Mouse (Mus musculus) gastrocnemius, adult 8-10 months (tissue): ENCODE results near the gene Plppr3. TPM values are rescaled to one million over a fixed set of nuclear protein-coding genes. Genes with fewer than 3 reads are reported as not detected.

Source experiments
- DNase-seq, 2 experiments: peaks; one replicate each; pipeline ENCODE4 v3.0.0; 2022; ENCODE audit warnings: low spot score in 2 of 2
- total RNA-seq, 4 experiments: library from RNA; stranded (reverse); gene quantifications; 2 replicates each; pipeline ENCODE4 v1.2.4; 2022

The Plppr3 gene
- total RNA-seq, 4 experiments from 2014 or later = 0.40 TPM; not detected in 3

DNA sequence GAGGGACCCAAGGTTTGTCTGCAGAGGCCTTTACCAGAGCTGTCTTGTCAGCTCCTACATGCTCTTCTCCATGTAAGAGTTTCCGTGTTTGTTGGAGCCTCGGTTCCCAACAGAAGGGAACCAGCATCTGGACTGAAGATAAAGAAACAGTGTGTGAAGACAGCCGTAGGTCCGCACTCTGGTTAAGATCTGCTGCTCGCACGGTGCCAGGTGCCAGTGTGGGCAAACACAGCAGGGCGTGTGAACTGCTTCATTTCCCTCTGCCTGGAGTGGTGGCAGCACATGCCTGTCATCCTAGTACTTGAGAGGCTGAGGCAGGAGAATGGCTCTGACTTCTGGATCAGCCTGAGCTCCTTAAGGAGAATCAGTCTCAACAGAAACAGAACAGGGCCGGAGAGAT, 2.6 kb downstream of the Plppr3 start:
- no peak for DNase-seq

DNA sequence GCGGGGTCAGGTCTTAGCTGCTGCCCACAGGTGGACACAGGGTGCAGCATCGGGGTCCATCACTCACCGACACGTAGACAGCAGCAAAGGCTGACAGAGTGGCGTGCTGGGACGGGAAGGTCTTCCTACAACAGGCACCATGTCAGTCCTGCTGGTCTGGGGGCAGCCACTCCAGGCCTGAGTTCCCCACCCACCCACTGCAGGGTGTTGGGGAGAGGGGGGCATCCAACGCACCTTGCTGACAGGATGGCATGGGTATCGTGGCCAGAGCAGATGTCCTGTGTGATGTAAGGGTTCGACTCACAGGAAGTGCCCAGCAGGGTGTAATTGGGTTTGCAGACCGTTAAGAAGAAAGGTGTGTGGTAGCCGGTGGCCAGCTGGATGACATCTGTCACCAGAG, 7.8 kb downstream of the Plppr3 start:
- no peak for DNase-seq

DNA sequence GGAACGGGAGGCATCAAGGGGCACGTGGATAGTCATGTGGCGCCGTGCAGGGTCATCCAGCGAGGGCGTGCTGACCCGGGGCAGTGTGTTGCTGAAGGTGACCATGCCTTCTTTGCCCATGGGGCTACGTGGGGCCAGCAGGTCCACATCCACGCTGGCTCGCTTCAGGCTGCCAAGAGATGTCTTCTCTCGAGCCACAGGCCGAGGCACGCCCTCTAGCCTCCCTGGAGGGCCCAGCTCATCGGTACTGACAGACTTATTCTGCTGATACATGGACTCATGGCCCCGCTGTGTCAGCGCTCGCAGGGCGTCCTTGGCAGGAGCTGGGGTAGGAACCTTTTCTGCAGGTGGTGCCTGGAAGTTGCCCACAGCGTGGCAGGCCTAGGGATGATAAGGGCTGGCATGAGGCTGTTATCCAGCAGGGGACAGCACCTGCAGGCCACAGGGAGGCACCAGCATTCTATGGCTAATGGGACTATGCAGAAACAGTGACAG, 8.6 kb downstream of the Plppr3 start:
- no peak for DNase-seq

DNA sequence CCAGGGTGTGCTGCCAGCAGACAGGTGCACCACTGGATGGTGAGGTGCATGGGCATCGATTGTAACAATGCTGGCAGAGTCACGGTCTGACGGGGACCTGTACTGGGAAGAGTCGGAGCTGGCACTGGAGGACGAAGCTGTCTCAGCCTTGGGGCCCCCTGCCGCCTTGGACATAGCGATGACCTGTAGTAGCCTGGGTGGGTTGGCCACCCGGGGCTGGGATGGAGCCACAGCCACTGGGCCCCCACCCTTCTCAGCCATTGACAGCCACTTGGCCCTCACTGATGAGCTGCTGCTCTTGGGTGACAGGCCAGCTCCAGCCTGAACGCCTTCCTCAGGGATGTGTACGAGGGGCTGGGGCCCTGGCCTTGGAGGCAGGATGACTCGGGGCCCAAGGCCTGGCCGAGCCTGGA, 9.2 kb downstream of the Plppr3 start:
- no peak for DNase-seq

DNA sequence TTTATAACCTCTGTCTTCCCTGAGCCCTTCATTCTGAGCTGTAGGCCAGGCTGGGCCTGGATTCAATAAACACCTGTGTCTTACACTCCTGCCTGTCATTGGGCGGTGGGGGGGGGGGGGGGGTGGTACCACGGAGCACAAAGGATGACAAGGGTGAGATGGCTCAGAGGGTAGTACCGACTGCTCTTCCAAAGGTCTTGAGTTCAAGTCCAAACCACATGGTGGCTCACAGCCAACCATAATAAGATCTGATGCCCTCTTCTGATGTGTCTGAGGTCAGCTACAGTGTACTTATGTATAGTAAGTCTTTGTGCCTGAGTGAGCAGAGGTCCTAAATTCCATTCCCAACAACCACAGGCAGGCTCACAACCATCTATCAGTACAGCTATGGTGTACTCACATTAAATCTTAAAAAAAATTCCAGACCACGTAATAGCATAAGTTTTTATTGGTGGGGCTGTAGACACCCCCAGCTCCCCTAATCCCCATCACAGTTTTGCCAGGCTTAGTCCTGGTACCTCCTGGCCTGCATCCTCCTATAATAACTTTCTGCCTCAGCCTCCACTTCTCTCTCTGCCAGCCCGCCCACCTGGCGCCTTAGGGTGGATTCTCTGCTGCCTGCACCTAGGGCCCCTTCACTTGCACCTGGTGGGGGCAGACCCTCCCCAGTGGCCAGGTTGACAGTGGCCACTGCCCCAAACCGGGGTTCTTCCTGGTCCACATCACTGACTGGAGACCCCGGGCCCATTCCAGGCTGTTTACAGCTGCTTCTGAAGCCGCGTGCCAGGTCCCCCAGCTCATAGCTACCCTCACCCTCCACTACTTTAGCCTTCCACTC, 9.9 kb downstream of the Plppr3 start:
- no peak for DNase-seq

DNA sequence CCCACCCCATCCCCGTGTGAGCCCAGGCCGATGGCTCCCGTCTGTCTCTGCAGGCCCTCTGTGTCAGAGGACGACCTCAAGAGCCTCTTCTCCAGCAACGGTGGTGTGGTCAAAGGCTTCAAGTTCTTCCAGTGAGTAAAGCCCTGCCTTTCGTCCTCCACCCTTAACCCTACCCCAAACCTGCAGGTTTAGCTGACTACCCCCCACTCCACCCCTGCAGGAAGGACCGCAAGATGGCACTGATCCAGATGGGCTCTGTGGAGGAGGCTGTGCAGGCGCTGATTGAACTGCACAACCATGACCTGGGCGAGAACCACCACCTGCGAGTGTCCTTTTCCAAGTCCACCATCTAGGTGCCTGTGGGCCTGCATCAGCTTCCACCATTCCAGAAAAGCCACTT, 11.5 kb downstream of the Plppr3 start:
- DNase-seq = no peak

DNA sequence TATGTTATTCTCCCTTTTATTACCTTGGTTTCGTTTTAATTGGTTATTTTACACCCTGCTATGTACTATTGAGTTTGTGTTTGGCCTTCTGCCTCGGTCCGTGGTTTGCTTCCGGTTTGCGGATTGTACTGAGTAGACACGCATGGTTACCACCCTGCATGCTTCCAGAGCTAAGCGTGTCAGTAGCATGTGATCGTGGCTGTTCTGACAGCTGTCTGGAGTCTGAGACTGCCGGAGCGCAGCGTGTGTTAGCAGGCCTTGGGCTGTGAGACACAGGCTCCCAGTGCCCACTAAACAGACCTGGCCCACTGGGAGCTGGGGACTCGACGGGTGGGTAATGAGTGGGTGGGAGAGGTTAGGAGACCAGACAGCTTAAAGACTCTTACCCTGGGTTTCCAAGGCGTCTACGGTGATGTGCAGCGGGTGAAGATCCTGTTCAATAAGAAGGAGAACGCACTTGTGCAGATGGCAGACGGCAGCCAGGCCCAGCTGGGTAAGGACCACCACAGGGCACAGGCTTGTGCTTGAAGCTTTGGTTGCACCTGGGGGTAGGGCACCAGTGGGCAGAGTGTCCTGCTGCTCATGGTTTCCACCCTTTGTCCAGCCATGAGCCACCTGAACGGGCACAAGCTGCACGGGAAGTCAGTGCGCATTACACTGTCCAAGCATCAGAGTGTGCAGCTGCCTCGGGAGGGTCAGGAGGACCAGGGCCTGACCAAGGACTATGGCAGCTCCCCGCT, 12.2 kb downstream of the Plppr3 start:
- DNase-seq = no peak

DNA sequence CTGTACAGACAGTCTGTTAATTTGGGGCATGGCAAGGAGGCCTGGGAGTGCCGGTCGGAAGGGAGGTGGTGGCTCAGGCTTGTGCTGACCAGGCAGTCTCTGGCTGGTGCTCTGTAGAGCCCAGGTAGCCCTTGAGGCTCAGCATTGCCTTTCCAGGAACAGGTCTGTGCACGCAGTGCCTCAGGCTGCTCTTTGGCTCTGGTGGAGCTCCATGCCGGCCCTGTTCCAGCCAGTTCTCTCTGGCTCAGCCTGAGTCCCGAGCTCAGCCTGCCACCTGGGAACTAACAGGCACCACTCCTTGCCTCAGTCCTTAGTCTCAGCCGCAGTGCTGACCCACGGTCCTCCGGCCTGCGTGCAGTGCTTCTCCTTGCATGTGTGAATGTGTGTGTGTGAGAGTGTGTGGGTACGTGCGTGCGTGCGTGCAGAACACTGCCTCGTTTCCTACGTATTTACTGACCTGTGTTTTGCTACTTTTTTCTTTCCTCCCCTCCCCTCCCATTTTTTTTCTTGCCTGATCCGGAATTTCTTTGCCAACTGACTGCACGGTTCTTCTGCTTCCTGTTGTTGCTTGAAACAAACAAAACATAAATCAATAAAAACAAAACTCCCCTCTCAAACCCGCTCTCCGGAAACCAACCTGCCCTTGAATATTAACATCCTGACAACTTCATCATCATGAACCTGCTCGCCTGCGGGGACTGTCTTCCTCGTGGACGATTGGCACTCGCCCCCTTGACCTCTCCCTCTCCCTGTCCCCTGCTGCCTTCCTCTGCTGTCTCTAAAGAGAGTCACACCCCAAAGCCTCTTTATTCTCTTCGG, 13.0 kb downstream of the Plppr3 start:
- no peak for DNase-seq

DNA sequence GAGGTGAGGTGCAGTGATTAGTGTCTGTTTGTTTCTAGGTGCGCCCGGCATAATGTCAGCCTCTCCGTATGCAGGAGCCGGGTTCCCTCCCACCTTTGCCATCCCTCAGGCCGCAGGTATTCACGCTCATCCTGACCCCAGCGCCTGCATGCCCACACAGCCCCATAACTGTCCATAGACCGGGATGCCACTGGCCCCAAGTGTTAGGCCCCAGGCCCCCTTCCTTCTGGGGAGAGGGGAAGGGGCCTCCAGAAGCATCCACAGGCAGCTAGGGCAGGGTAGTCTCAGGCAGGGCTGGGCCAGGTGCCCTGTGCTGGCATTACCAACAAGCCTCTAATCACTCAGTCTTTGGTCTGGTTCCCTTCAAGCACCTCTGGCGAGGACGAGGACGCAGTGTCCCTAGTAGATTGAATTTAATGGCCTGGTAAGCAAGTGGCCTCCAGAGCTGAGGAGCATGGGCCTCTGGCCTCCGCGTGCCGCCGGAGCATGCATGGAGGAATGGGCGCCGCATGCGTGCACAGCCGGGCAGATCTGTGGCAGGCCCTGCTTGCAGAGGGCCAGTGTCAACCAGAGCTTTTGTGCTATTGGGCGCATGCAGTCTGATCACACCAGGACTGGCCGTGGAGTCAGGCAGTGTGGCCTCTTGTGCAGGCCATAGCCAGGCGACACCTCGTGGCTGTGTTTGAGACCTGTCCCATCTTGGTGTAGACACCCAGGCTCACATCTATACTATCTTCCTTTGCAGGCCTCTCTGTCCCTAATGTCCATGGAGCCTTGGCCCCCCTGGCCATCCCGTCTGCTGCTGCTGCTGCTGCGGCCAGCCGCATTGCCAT, 14.1 kb downstream of the Plppr3 start:
- DNase-seq = no peak

DNA sequence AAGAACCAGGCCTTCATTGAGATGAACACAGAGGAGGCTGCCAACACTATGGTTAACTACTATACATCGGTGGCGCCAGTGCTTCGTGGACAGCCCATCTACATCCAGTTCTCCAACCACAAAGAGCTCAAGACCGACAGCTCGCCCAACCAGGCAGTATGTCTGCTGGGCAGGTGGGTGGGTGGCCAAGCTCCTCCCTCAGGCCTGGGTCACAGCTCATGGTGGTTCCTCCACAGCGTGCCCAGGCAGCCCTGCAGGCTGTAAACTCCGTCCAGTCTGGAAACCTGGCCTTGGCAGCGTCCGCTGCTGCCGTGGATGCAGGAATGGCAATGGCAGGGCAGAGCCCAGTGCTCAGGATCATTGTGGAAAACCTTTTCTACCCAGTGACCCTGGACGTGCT, 15.3 kb downstream of the Plppr3 start:
- DNase-seq = no peak

DNA sequence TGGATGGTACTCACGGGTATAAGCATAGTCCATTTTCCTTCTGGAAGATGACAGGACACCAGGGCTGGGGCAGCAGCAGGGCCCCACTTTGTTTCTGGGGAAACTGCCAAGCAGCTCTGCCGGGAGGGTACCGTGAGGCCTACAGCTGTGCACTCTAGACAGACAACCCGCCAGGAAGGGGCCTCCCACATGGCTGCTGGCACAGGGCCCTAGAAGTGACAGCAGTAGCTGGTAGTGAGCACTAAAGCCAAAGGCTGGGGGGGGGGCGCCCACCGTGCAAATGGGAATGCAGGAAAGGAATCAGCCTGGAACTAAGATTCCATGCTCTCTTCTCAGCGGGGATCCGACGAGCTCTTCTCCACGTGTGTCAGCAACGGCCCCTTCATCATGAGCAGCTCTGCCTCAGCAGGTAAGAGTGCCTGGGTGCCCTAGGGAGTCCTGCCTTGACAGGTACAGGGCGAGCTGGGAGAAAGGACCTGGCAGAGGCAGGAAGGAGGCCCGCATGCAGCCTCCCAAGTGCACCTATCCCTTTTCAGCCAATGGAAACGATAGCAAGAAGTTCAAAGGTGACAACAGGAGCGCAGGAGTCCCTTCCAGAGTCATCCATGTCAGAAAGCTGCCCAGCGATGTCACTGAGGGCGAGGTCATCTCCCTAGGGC, 15.9 kb downstream of the Plppr3 start:
- DNase-seq = no peak

DNA sequence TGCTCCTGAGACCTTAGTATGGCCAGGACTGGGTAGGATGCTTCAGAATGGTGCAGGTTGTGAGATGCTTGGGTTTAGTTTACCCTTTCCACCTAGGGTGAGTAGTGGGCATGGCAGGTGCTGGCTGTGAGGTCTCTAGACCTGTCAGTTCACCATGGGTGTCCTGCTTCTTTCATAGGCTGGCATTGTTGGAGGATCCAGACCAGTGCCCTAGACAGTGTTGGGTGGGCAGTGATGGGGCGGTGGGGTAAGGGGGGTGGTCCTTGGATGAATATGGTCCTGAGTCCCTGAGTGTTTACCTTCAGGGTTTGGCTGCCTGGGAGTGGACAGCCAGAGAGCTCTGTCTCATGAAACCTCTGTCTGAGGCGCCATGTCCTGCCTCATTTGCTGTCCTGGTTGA, 16.5 kb downstream of the Plppr3 start:
- no peak for DNase-seq

DNA sequence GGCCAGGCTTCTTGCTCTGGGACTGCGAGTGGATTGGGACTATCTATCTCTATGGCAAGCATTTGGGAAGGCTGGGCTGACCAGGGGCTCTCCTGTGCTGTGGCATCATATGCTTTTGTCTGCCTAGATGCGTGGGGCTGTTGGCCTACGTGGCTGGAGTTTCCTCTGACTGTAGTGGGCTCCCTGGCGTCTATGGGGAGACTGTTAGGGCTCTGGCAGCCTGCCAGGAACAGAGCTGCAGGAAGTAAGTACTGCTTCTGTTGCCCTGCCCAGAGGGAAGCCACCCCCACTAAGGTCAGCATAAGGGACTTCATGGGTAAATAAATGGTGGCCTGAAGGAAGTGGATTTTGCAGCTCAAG, 17.0 kb downstream of the Plppr3 start:
- DNase-seq = peak in 1 of 2 experiments; percentile 58

DNA sequence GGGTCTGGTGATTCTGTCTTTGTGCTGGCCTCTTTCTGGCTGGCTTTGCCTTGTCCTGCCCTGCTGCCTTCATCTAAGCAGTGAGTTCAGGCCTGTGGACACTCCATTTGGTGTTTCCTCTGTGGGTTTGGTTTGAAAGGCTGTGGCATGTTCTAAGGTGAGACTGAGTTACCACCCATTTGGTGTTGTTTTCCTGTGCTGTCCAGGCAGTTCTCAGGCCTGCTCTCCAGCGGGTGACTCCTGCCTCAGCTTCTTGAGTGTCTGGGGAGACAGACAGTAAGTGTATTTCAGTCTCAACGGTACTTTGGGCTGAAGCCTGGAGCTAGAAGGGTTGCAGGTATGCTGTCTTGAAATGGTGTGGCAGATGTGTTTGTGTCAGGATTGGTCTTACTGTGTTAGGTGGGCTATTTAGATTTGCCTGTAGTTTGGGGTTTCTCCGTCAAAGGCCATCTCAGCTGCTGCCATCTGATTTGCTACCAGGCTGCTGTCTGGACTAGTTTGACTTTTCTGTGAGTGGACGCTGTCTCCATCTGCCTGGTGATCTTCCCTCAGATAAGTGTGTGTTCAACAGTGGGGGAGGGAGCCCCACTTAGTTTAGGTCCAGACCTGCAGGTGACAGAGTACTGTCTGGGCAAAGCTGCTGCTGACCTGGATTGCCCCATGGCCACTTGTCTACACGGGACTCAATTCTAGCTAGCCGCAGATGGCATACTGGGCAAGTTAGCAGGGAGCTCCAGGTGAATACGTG, 17.6 kb downstream of the Plppr3 start:
- no peak for DNase-seq

DNA sequence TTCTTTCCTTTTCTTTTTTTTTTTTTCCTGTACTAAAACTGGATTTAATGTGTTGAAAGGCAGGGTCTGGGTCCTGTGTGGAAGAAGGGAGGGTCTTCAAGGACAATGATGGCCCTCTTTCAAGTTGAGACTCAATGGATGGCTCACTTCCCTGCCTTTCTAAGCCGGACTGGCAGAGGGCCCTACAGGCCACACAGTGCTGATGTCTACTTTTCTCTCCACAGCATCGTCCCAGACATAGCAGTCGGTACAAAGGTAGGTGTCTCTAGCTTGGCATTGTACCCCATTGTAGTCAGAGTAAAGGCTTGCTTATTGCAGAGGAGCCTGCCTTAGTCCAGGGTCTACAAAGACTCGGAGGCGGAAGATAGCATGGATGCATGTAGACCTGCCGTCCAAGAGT, 18.2 kb downstream of the Plppr3 start:
- no peak for DNase-seq

DNA sequence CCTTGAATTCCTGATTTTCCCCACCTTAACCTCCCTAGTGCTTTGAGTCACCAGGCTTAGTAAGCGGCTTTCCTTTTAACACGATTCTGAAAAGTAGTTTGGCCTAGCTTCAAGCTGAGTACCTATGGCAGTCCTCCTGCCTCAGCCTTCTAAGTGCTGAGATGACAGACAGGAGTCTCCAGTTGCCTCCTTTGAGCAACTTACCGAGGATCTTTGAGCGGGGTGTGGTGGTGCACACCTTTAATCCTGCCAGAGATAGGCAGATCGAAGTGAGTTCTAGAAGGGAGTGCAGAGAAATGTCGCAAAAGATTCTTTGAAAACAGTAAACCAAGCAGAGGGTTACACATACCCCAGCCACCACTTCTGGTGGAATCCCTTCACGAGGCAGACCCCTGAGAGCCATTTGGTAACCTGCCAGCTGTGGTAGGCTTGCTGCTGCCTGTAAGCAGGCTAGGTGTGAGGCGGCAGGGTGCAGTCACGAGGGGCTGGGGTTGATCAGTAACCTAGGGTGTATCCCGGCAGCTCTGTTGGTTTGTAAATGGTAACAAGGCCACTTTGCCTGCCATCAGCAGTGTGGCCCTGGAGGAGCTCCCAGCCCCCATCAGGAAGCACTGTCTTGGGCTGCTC, 18.8 kb downstream of the Plppr3 start:
- DNase-seq = no peak

DNA sequence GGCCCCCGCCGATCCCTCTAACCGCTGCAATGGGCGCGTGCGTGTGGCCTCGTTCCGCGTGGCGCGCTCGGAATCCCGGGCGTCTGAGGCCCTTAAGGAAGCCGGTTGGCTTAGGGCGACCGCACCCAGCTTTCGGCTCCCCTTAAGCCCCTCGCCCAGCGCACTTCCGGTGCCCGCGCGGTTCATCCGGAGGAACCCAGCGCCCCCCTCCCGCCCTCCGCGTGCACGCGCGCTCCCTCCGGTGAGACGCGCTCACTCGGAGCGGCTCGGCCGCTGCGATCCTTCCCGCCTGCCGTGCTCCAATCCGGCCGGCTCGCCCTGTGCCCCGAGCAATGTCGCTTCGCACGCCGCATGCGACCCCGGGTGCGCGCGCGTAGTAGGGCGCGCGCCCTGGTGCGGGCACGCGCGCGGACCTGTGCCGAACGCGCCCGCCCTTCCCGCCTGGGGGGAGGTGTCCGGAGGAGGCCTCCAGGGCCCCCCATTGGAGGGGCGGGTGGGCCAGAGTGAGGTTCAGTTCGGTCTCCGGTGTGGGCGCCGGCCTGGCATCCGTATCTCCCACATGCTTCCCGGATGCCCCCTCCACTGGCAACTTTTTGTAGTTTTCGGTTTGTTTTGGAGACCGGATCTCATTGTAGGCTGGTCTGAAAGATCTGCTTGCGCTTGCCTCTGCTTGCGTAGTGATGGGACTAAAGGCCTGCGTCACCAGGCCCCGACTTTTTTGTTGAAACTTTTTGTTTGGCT, 19.5 kb downstream of the Plppr3 start:
- DNase-seq = peak in 1 of 2 experiments; percentile 50
